Mouse (Mus musculus): ENCODE data around the gene Srsf2.

DNA sequence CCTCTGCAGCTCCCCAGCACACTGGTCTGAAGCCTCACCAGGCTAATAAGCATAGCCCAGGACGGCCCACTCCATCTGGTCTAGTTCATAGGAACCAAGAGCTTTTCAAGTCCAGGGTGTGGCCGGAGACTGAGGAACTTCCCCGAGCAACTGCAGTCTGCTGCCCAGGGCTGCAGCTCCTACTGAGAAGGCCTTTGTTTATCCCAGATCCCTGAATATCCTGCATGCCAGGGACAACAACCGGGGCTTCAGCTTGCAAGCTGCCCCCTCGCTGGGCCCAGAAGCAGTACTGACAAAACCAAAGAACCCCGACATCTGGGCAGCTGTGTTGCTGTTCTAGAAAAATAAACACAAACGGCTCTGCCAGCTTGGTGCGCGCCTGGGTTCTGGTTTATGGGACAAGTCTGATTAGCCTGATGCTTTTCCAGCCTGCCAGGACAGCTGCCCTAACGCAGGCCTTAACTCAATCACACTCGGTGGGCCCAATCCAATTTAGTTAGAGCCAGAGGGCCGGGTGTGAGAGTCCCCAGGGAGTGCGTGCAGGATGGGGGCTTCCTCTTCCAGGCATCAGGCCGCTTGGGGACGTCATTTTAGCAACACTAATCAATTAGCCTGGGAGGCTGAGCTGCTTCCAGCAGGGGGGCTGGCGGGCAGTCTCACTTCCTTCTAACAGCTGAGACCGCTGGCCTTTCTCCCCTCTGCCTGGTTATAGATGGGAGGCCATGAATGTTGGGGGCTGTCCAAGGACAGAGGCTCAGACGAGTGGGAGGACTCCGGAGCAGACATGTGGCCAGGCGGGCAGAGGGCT, 38.6 kb downstream of the Srsf2 start:
- no peak for TF ChIP-seq CTCF (IDR thresholded peaks at IDR 0.05; ENCODE audit: borderline replicate concordance, insufficient read depth, low read length)
- no peak for TF ChIP-seq POLR2A (IDR thresholded peaks at IDR 0.05; ENCODE audit: low read depth, low read length)
